Mouse (Mus musculus) lung, adult 2 months (tissue): ENCODE data around the gene Dcakd. TPM values are rescaled to one million over a fixed set of nuclear protein-coding genes. Genes with fewer than 3 reads are reported as not detected.
A peak's percentile ranks its signal among the peaks of the same experiment; 100 is the strongest.

Experiments used
- DNase-seq: peaks from one replicate; pipeline ENCODE4 v3.0.0; 2022
- H3K4me1 ChIP-seq: fragments of 200-500 bp; 2 replicates; pipeline ENCODE4 v1.6.1; 2011; ENCODE audit warnings: low read length; ENCODE audit not compliant: control insufficient read depth, insufficient read depth
- H3K4me3 ChIP-seq: fragments of 200-500 bp; replicated peaks from 2 replicates; pipeline ENCODE3; 2011; ENCODE audit warnings: low read depth, mild to moderate bottlenecking, control low read depth, low read length; ENCODE audit errors: extremely low read depth
- CTCF ChIP-seq: fragments of 200-500 bp; IDR thresholded peaks from 2 replicates; pipeline ENCODE4 v1.5.1; 2011; ENCODE audit warnings: mild to moderate bottlenecking, low read length, control low read depth; ENCODE audit not compliant: insufficient read depth
- POLR2A ChIP-seq: fragments of 200-500 bp; IDR thresholded peaks from 2 replicates; pipeline ENCODE4 v1.6.1; 2011; ENCODE audit warnings: low read depth, mild to moderate bottlenecking, control low read depth, low read length, borderline replicate concordance; ENCODE audit errors: extremely low read depth
- WGBS: fragments of 180-500 bp; shearing (Covaris S2); methylation state at CpG from one replicate; pipeline ENCODE4 v1.1.7; 2018; 5-methylcytosine and 5-hydroxymethylcytosine counted together
- polyA plus RNA-seq: library from polyadenylated mRNA; depleted of rRNA; stranded (reverse); fragments of >200 nt; gene quantifications from 2 replicates; pipeline ENCODE4 v1.2.3, GENCODE M21; 2012

Gene Dcakd
- polyA plus RNA-seq, 1 experiment: 54.4 TPM

DNA sequence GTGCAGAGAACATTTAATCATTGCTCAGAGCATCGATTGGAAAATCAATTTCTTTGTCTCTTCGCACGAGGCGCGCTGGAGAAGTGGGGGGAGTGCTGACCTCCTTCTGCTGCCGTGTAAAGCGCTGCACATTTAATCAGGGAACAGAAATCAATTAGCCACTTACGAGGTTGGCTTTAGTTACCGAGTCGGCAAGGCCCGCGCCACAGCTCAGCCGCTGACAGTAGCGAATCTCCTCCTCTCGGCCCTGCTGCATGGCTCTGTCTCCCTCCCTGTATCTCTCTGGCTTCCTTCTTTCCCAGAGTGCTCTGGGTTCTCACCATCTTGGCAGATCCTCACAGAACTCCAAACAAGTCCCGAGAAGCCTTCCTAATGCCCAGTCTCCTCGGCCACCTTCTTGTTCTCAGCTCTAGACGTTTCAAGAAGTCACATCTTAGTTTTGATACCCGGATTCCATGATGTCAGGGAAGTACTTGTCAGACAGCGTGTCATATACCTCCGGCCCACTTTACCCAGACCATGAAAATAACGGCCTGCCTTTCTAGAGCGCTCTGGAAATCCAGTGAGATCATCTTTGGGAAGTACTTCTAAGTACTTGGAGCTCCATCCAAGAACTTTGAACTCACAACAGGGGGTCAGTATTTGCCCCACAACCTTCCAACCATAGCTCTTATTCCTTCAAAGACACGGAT is 64.1 kb downstream of the Dcakd start:
- WGBS: 29% methylated on average over 24 of the region's 24 CpGs
- no peak for DNase-seq
- H3K4me3 ChIP-seq: no peak overlapping the region
- no peaks in the 10 kb centered on the region for H3K4me1 ChIP-seq
- TF ChIP-seq CTCF (no peak), POLR2A (no peak)

DNA sequence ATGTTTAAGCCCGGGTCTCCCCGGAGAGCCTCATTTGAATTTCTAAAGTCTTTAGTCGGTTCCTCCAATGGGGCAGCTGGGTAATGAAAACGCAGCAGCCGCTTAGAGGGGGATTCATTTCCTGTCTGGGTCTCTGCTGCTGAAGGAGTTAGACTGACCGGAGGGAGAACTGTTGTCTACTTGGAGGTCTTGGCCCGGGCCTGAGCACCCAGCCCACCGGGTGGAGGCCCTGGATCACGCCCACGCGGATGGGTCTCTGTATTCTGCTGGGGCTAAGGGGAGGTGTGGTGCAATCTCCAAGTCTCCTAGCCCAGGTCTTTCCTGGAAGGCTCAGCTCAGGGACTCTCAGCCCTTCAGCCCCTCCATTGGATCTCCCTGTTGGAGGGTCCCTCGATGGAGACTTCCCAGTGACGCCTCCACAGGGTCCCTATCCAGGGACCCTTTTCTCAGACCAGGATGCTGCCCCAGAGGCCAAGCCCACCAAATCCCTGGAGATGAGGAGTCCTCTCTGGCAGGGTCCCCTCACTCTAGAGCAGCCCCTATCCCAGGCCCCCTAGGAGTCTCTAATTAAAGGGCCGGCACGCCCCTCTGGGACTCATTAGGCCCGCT is 64.8 kb downstream of the Dcakd start:
- WGBS: 27% methylated on average over 16 of the region's 16 CpGs
- no peak for TF ChIP-seq POLR2A
- no peak for TF ChIP-seq CTCF

DNA sequence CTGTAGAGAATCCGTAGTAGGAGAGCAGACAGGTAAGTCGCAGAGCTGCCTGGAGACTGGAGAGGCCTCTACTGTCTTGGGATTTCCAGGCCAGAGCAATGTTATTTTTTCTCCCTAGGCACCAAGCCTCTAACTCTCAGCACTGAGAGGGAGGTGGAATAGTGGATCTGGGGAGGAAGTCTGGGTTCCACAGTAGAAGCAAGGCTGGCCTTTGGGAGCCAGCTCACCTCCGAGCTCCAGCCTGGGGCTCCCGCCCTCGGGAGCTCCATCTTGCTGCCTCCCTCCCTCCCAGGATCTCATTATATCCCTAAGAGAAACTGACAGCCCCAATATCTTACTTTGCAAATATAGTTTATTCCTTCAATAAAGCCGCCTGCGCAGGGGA is 65.3 kb downstream of the Dcakd start:
- WGBS: 52% methylated on average over 7 of the region's 7 CpGs
- Histone ChIP-seq H3K4me1 (no peaks in the 10 kb centered on the region), H3K4me3 (no peak overlapping the region)
- TF ChIP-seq CTCF (no peak), POLR2A (no peak)
- DNase-seq: no peak

More for the DNA sequence above, 64.8 kb downstream of the Dcakd start:
- no peak overlapping the region for H3K4me3 ChIP-seq
- H3K4me1 ChIP-seq: no peaks in the 10 kb centered on the region
- DNase-seq: no peak

DNA sequence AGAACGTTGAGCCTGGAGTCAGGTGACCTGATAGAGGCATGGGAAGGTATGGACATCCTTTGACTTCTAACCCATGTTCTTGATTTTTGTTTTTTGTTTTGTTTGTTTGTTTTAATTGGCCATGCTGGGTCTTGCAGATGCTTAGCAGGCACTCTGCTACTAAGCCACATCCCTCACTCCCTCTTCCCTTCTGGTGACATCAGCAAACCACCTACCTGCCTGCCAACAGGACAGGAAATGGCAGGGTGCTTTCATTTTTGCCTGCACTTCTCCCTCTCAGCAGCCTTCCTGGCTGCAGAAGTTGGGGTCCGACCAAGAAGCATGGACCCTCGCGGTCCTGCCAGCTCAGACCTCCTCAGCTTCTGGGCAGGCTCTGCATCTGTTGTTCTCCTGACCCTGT is 67.1 kb downstream of the Dcakd start:
- 86% methylated on average over 4 of the region's 4 CpGs for WGBS
- TF ChIP-seq POLR2A (no peak), CTCF (no peak)
- no peak for DNase-seq
- Histone ChIP-seq H3K4me1 (peaks cover 5% of the 10 kb centered on the region), H3K4me3 (no peak overlapping the region)

DNA sequence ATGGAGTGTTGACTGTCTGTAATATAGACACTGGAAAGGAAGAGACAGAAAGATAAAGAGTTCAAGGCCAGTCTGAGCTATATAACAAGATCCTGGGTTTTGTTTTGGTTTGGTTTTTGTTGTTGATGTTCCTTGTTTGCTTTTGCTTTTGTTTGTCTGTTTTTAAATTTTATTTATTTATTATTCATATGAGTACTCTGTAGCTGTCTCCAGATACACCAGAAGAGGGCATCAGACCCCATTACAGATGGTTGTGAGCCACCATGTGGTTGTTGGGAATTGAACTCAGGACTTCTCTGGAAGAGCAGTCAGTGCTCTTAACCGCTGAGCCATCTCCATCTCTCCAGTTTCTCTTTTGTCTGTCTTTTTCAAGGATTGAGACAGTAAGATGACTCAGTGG is 69.3 kb downstream of the Dcakd start:
- WGBS: 94% methylated on average over 1 of the region's 1 CpGs
- Histone ChIP-seq H3K4me3 (no peak overlapping the region), H3K4me1 (peaks cover 5% of the 10 kb centered on the region)
- no peak for DNase-seq
- TF ChIP-seq POLR2A (no peak), CTCF (no peak)

DNA sequence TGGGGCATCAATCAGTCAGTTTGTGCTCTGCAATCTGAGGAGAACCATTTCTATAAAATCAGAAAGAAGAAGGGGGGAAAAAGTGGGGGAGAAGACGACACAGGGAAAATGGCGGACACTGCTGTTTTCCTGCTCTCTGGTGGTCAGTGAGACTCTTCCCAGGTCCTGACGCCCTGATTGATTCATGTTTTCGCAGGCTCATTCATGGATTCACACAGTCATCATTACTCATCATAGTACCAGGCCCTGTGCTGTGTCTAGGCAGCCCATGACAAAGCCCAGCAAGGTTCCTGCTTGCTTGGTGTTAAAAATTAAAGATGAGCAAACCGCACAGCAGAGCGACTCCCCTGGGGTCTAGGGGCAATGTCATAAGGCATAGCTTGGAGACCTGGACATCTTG is 69.7 kb downstream of the Dcakd start:
- Histone ChIP-seq H3K4me1 (peaks cover 5% of the 10 kb centered on the region), H3K4me3 (no peak overlapping the region)
- no peak for TF ChIP-seq CTCF
- 90% methylated on average over 6 of the region's 6 CpGs for WGBS
- no peak for DNase-seq

DNA sequence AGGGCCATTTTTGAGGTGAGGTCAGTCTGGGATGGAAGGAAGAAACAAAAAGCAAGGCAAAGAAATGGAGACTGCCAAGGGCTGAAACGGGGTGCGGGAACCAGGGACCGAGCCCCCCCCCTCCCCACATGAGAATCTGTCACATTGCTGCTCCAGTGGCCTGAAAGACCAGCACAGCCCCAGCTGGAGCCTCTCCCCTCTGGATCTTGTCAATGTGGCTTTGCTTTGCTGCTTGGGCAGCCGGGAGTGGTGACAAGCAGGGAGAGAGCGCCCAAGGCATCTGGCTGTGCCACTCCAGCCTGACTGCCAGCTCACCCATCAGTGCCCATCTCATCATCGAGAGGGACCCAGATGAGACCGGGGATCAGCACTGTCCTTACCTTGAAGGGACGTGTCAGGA is 70.4 kb downstream of the Dcakd start:
- Histone ChIP-seq H3K4me1 (peaks cover 5% of the 10 kb centered on the region), H3K4me3 (no peak overlapping the region)
- no peak for DNase-seq
- 72% methylated on average over 8 of the region's 8 CpGs for WGBS
- TF ChIP-seq CTCF: no peak
- TF ChIP-seq POLR2A: no peak

DNA sequence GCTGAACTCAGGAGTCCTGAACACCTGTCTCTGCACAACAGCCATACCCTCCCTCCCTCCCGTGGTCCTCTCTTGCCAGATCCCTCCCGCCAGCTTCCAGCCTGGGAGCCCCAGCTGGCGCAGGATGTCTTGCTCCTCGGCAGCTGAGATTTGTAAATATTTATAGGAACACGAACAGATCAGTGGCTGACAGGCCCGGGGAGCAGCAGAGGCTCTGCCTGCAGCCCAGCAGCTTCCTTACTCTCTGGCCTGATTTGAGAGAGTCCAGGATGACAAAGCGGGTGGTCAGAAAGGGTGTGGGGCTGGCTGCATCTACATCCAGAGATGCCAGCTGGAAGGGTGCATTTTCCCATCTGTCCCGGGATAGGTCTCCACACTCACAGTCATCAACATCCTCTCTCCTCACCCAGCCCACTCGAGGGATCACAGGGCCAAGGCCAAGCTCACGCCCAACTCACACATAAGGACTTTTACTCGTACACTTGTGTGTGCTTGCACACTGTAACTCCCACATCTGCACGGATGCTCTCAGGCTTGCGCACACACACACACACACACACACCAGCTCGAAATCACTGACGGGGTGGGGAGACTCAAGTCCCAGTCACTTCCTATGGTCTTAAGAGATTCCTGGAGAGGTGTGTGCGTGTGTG is 71.0 kb downstream of the Dcakd start:
- H3K4me1 ChIP-seq: peaks cover 5% of the 10 kb centered on the region
- TF ChIP-seq CTCF (no peak), POLR2A (no peak)
- no peak overlapping the region for H3K4me3 ChIP-seq
- WGBS: 26% methylated on average over 16 of the region's 16 CpGs
- DNase-seq: no peak

DNA sequence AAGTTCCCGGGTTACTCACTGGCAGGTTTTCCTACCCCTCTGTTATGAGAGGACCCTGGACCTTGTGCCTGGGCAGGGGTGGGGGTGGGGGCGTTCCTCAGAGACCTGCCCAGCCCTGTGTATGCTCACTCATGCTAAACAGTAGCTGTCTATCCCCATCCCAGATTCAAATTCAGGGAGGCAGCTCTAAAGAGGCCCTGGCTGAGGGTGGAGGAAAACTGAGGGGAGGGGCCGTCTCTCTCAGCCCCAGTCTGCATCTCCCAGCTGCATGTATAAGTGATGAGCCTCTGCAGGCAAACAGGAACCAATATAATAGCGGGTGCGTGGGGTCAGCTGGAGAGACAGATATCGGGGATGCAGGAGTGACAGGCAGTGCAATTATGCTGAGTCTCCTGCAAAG is 75.2 kb downstream of the Dcakd start:
- 44% methylated on average over 6 of the region's 6 CpGs for WGBS
- DNase-seq: no peak
- peaks cover 7% of the 10 kb centered on the region for H3K4me1 ChIP-seq
- TF ChIP-seq POLR2A (no peak), CTCF (no peak)
- H3K4me3 ChIP-seq: no peak overlapping the region

DNA sequence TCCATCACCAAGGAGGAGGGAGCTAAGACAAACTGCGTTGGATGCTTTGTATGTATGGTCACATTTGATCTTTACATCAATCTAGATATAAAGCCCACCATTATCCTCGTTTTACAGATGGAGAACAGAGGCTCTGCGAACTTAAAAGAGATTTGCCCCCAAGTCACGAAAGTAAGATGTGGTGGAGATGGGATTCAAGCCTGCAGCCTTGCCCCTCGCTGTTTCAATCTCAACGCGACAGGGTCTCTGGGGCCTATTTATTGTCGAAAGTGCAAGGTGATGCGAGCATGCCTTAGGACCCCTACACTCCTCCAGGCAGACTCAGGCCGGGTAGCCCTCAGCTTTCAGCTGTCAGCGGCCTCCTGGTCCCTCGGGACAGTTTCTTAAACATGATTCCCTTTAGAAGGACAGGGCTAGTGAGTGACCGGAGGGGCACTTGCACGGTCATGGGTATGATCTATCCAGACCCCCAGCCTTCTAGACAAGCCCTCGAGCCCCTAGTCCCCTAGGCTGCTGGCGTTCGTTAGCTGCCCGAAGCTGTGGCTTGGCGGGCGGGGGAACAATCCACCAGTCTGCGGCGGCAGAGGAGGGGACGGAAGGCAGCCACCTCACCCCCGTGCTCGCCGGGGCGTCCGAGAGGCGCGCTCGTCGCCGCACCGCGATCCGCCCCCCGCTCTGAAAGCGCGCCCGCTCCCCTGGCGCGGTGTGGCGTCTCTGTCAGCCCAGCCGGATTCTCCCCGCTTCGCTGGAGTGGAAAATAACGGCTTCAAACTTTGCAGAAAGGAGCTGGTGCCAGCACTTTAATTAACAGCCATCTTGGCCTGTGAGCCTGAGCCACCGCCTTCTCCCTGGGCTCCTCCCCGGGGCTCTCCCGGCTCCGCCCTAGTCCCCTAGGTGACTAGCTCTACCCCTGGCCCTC is 79.8 kb downstream of the Dcakd start:
- Histone ChIP-seq H3K4me1 (peaks cover 5% of the 10 kb centered on the region), H3K4me3 (peak overlapping the region; percentile 44)
- WGBS: 3% methylated on average over 51 of the region's 51 CpGs
- no peak for TF ChIP-seq POLR2A
- DNase-seq: peak; percentile 38
